Mouse (Mus musculus) yolk sac, embryonic 10.5 days (tissue): ENCODE data around the gene Kif5a.

Experiments
- DNase-seq: peaks from one replicate; pipeline ENCODE4 v3.0.0-alpha.2; 2017; ENCODE audit warnings: low spot score

Kif5a gene

DNA sequence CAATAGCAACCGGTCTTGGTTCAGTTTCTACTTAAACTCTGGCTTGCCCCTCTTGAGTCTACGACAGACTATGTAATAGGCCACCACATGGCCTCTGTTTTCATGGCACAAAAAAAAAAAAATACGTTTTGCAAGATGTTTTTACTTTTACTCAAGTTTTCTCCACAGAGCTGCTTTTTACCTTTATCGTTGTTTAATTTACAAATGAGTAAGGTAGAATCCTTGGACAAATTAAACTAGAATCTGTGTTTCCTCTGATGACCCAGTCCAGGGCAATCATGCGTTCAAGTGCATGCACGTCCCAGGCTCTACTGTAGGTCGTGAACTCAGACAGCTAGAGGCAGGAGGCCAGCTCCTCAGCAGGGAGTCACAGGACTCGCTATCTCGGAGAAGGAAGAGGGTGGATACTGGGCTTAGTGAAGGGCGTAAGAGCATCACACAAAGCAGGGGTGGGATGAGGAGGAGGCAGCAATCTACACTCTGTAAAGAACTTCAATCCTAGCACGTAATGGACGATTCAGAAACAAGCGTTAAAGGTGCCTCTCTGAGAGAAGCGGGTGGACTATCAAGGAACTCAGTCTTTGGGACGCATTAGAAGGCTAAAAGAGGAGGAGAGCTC is 26.5 kb upstream of the Kif5a start:
- peak; percentile 61 for DNase-seq

DNA sequence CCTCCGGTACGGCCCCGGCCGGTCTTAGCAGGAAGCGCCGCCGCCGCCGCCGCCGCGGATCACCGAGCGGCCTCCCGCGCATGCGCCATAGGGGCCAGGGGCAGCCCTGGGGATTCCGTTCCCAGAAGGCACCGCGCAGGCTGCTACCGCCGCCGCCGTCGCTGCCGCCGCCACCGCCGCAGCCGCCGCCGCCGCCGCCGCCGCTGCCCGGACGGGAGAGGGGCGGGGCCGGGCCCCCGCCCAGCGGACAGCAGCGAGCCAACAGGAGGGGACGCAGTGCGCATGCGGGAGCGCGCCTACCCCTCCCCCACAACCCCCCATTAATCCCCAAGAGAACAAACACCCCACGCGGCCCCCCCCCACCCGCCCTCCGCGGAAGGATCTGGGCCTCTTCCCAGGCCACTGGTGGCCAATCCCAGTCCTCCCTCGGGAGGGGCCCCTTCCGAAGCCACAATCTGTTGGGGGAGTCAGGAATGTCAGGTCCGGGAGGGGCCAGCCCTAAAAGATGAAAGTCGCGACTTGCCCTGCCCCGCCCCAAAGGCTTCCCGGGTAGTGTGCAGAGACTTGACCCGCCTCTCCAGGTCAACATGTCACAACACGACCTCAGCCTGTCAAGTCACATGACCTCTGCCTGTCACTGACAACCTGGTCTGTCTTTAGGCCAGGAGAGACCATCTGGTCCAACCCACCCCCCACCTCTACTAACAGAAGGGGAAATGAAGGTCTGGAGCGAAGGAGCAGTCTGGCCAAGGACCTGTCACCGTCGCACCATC is 25.8 kb upstream of the Kif5a start, which contains the start of gene Mbd6:
Gene Mbd6, minus strand, starts transcription at position 219 of the 773 bp plus-strand sequence.
- DNase-seq, result peak; percentile 98

DNA sequence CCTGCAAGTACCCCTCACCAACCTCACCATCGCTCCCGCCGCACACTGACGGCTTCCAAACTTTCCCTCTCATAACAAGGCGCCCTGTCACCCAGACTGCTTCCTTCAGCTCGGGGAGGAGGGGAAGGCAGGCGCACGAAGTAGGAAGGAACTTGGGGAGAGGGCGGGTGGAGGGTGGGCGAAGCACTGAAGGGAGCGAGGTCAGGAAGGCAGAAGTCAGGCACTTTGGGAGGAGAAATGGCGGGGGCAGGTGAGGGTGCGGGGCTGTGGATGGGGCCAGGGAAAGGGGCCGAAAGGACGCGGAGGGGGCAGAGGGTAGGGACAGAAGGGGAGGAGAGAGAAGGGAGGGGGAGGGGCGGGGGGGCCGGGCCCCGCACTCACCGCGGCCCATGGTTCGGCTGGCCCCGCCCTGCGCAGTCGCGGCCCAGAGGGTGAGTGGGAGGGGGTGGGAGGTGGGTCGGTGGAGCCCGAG is 25.2 kb upstream of the Kif5a start:
- DNase-seq, result no peak

DNA sequence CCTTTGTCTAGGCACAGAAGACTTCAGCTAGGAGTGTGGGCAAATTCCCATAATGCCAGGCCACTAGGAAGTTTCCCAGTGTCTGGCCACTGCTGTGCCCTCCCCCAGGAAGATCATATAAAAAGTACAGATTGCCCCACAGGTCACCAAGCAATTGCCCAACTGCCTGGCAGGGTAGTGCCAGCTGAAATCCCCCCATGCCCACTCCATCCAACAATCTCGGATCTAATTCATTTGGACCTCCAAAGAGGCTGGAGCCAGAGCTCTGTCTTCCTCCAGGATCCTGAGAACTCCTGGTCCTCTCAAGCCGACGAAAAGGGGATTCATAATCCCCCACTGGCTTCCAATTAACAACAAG is 24.8 kb upstream of the Kif5a start:
- no peak for DNase-seq

DNA sequence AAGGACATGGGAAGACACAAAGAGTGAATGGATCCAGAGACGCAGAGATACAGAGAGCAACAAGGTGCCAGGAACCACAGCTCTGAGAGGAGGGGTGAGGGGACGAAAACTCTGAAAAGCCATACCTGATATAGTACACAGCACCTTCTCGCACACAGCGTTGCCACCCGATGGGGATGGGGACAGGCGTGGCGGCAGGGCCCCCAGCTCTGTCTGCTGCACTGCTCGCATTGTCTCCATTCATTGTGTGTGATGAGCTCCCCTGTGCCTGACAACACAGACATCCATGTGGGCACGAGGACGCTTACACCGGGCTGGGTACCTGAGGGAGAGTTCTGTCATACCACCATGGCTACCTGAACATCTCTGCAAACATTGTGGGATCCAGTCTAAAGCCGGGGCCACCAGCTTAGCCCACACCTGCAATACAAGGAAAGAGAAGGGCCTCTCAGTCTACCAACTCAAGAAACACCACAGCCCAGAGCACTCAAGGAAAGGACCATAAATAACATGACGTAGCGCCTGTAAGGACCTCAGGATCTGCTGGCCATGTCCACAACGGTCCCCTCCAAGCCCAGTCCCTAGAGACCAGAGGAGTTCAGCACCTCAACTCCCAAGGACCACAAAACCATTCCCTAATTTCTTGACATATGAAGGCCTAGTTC is 24.3 kb upstream of the Kif5a start:
- no peak for DNase-seq

DNA sequence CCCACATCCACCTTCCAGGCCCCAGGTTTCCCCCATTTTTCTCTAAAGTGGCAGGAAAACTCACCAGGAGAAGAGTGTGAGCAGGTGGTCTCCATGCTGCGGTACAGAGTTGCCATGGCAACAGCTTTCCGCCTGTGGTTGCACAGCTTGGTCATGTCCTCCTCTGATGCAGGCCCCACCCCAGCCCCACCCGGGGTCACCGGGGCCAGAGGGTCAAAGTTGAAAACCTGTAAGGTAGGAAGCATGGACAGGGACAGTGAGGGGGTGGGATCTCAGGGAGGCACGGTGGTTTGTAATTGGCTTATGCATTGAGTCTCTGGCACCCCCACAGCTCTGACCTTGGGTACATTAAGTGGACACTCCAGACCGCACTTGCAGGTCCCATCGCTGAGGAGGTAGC is 23.6 kb upstream of the Kif5a start:
- peak; percentile 84 for DNase-seq

DNA sequence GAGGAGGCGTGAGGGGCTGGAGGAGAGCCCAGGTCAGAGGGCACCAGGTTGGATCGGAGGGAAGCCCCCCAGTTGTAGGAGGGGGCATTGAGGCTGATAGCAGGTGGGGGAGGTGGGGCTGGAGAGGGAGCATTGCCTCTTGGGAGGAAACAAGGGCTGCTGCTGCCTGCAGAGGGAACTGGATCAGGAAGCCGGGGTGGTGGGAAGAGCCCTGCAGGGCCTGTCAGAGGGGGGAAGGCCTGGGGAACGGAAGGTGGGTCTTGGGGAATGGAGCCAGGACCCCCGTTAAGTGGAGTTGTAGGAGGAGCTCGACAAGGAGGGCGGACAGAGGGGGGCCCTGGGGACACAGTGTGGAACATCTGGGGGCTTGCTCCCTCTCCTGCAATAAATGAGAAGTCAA is 23.0 kb upstream of the Kif5a start:
- DNase-seq, result no peak

DNA sequence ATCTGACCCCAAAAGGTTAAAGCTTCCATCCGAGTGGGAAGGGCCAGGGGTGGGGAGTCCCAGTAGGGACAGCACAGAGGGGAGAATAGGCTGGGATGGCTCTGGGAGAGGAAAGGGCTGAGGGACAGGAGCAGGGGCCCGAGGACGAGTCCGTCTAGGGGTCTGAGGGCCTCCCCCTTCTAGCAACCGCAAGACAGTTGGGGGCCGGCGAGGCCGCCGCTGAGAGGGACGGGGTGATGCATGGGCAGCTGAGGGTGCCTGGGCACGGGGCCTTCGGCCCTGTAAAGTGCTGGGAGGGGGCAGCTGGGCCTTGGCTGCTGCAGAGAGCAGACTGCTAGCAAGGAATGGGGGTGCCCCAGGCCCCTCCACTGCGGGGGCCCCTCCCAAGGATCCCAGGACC is 22.5 kb upstream of the Kif5a start:
- no peak for DNase-seq

DNA sequence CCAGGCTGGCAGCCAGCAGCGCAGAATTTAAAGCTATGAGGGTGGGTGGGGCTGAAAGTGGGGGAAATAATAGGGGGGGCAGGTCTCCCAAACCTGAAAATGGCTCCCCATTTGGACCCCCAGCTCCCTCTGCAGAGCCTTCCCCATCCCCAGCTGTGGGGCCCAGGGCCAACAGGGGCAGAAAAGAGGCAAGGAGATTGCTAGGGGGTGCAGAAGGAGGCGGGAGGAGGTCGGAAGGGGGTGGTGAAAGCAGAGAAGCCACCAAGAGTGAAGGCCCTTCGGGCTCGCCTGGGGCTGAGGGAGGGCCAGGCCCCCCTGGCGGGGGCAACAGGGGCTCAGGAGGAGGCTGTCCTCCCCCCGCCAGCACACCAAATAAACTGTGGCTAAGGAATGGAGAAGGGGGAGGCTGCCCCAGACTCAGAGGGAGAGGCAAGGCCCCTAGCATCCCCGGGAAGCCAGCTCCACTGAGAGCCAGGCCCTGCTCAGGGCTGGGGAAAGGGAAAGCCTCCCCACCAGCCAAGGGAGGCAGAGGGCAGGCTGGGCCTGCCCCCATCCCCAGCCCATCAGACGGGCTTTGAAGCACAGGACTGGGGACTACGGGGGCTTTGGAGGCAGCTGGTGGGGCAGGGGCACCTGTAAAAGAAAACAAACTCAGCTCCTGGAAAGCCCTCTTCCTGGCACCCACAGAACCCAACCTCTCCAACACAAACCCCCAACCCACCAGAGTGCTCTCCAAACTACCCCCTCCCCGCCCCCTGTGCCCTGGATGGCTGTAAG is 21.8 kb upstream of the Kif5a start:
- no peak for DNase-seq

DNA sequence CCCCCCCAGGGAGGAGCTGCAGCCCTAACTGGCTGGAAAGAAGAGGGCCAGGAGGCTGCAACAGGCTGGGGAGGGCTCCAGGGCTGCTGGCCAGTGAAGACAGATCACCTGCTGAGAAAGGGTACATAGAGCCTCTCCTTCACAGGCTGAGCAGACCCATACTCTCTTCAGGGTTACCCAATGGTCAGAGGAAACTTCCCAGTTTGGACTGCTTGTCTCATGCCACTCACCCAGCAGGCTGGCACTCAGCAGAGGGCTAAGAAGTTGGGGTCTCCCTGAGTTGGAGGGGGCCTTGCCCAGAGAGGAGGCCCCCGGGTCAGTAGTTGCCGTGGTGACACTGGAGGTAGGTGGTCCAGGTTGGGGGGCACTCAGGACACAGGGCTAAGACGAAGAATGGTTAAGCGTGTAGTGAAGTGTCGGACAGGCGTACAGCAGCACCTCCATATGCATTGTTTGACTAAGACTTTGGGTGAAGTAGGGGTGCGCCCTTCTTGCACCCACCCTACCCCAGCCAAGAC is 21.0 kb upstream of the Kif5a start:
- no peak for DNase-seq

DNA sequence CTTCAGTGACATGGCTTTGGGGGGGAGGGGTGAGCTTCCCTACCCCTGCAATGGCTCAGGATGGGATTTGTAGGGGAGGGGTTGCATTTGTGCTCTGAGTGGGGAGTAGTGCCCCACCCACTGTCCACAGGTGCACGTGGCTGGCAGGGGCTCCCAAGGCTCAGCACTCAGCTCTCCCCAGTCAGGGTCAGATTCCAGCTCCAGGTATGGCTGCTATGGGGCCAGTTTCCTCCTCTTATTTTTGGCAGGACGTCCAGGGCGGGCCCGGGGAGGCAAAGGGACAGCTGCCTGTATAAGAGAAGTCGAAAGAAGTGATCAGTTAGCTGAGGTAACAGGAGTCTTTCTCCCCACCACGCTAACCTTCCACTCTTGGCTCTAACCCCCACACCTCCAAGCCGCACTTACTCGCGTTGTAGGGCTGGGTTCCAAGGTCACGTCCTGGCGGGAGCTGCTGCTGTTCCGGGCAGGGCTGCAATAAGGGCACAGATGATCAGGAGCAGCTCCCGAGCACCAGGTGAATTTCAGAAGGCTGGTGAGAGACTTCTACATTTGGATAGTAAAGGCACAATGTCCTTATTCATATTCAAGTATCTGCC is 19.6 kb upstream of the Kif5a start:
- DNase-seq, result no peak

DNA sequence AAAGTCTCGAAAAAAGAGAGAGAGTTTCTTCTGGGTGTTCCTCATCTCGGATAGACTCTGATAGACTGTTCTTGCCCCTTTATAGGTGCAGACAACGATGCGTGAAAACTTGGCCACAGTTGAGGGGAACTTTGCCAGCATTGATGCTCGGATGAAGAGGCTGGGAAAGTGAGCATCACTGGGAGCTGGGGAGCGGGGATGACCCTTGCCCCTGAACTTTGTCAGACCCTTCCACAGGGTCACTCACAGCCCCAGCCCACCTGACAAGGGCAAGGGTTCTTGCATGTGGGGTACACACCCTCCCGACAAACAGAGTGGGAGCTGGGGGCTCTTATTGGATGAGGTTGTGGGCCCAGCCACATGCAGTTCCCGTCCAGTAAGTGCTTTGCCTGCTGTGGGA is 18.2 kb upstream of the Kif5a start:
- no peak for DNase-seq

DNA sequence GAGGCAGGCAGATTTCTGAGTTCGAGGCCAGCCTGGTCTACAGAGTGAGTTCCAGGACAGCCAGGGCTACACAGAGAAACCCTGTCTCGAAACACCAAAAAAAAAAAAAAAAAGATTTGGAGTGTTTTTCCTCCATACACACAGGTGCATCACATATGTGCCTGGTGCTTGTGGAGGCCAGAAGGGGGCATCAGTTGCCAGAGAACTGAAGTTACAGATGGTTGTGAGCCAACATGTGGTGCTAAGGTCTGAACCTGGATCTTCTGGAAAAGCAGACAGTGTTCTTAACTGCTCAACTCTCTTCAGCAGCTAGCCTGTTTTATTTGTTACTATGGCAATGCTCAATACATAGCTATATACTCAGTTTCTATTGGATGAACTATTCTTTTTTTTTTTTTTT is 16.6 kb upstream of the Kif5a start:
- DNase-seq, result no peak

DNA sequence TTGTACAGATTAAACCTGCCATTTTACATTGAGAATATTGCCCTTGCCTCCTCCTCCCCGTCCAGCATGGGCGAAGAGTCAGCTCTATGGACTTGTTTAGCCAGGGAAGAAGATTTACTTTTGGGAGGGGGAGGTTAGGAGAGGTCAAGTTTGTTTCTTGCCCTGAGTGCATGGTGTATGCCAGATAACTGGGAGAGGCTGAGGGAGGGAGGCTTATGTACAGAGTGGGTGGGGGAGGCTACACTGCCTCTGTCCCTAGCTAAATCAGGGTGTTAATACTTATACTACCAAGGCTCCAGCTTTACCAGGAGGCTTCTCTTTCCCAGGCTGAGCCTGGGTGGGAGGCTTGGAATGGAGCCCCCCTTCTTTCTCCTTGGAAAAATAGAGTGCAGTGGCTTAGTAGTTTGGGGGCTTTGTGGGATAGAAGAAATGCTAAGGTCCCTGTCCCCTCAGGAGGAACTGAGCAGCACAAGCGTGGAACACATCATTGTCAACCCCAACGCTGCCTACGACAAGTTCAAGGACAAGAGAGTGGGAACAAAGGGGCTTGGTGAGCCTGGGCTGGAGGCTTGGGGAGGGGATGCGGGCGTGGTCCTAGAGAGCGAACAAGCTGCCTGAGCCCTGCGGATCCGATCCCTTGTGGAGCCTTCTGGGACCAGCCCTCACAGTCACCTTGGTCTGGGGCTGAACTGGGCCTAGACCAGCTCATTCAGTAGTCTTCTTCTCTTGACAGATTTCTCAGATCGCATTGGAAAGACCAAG is 11.3 kb upstream of the Kif5a start:
- peak; percentile 16 for DNase-seq

DNA sequence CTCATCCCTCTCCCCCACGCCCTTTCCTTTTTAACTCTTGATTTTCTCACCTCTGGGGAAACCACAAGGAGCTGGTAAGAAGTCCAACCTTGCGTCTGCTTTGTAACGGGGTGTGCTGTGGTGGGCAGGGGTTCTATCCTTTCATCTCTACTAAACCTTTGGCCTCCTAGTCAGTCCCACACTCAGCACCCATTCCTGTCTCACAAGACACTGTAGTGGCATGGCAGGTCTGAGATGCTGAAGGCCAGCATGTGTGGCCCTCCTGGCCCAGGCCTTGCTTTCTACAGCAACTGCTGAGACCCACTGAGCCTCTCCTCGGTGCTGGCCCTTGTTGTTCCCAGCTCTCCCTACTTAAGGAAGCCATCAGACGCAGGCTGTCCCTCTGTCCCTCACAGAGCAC is 9.2 kb upstream of the Kif5a start:
- no peak for DNase-seq

DNA sequence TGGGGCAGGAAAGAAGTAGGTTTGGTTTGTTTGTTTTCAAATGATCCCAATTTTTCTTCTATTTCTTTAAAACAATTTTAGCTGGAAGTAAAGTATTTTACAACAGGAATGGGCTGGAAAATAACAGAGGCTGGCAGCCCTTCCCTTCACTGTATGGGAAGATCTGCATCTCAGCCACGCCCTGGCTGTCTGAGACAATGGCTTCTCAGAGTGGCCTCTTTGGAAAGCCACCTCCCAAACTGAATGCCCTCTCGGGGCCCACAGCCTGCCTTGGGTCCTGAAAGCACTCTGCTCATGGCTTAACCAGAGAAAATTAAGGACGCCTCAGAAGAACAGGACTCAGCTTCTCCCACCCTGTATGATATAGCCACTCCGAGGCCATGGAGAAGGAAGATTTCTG is 6.7 kb upstream of the Kif5a start:
- DNase-seq, result no peak

DNA sequence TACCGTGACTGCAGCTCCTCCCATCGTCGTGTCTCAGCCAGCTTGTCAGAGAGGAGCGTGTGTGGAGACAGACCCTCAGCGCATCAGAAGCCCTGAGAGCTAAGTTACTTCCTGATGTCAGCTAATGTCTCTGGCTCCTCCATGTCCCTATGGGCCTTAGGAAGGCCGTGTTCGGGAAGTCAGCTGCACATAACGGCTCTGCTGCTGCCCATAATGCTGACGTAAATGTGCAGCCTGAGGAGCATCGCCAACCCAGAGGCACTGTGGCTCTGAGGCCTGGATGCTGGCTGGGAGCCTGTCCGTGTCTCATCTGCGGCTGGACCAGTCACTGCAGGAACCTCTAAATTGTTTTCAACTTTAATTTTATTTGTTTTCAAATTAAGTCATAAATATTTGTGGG is 5.9 kb upstream of the Kif5a start:
- no peak for DNase-seq

DNA sequence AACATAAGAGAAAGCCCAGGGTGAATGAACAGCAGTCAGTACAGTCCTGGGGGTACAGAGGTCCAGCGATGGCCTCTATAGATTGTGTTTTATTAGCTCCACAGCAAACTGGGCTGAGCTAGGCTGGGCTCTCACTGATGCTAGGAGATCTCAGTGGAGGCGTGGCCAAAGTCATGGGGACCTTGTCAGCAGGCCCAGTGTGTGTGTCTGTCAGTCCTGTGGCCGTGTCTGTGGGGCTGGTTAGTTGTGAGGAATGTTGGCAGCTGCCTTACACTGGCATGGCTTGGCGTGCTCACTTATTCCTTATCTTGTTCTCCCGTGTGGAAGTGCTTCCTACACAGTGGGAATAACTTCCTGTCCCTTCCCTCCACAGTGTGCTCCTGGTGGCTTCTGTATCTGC is 5.3 kb upstream of the Kif5a start:
- DNase-seq, result no peak

DNA sequence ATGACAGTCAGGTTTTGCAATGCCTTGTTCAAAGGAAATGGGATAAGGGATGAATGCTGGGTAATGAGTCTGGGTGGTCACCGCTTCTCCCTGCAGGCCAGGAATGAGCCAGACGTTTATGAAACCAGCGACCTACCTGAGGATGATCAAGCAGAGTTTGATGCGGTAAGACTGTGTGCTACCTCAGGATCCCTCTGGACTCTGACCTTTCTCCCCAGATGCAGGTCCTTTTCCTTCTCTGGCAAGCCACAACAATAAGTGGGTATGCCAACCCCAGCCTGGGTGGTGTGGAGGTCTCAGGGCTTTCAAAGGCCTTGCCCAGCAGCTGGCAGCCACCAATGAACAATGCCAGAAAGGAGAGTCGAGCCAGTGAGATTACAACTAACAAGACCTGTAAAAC is 4.2 kb upstream of the Kif5a start:
- no peak for DNase-seq

DNA sequence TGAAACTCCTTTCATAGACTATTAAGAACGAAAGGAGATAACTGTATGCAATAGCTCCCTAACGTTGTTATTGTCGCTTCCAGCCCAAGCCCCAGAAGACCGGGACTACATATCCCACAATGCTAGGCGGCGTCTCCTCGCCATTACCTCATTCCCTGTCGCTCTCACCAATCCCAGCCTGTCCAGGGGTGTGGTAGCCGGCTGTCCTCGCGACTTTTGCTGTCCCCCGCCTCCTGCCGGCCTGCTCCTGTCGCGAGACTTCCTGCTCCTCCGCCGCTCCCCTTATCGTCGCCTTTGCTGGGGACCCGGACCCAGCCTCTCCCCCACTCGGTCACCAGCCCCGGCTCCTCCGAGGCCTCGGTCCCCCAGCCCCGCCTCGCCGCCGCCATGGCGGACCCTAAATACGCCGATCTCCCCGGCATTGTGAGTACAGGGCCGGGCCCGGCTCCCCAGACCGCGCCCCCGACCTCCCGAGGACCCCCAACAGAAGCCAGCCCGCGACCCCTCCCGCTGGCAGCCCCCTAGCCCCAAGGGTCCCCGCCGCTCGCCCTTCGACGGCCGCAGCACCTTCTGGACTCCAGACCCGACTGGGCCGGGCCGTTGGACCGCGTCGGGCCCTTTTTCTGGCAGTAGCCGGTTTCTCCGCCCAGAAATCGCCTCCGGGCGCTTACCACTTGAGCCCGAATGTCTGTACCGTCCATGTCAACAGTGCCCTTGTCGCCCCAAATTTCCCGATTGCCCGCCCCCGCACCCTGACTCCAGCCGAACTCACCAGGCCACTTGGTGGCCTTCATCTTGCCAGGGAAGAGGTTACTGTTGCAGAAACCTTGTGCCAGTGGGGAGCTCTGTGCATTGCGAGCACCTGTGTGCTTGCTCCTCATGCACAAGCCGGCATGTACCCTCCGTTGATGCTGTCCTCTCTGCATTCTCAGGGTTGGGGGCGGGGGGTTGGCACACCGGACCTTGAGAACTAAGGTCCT is 3.3 kb upstream of the Kif5a start, which contains the start of gene Dctn2:
Gene Dctn2, plus strand, starts transcription at position 257 of the 980 bp plus-strand sequence.
- peak; percentile 97 for DNase-seq
